Mouse (Mus musculus): ENCODE measurements at regions not wholly inside any gene's neighbourhood (a gene's known extent, or its start where the extent isn't known, plus 50 kb on each side); places are given as distances from the start of the nearest gene placed in this dataset.
A peak's percentile ranks its signal among the peaks of the same experiment; 100 is the strongest.
"Not testable (repeated sequence)": the region's sequence is repeated elsewhere in the genome, so short reads cannot be mapped to it uniquely, and the experiment has no call there.

GRCm38 (mm10) chr1:181262496-181262895 lies 50.7 kb upstream of the Wdr26 start:
- no peak for DNase-seq (ENCODE audit: low spot score in 2 of 2)

- DNase-seq (ENCODE audit: low spot score in 2 of 2): no peak
These were observed 51.4 kb upstream of the Wdr26 start for GRCm38 (mm10) chr1:181263216-181263615.

- not testable (repeated sequence) for DNase-seq (ENCODE audit: low spot score in 2 of 2)
These were observed 58.7 kb upstream of the Wdr26 start for GRCm38 (mm10) chr1:181270469-181270868.

GRCm38 (mm10) chr1:181271164-181271563 lies 59.4 kb upstream of the Wdr26 start:
- no peak for DNase-seq (ENCODE audit: low spot score in 2 of 2)

- no peak for DNase-seq (ENCODE audit: low spot score in 2 of 2)
These were observed 60.0 kb upstream of the Wdr26 start for GRCm38 (mm10) chr1:181271821-181272220.

GRCm38 (mm10) chr1:181272622-181273296 lies 61.0 kb upstream of the Wdr26 start:
- DNase-seq (ENCODE audit: low spot score in 2 of 2): peak; percentile 81 to 88

- no peak for DNase-seq (ENCODE audit: low spot score in 2 of 2)
These were observed 61.9 kb upstream of the Wdr26 start for GRCm38 (mm10) chr1:181273540-181274204.

GRCm38 (mm10) chr1:181280826-181281225 lies 69.0 kb upstream of the Wdr26 start:
- no peak for DNase-seq (ENCODE audit: low spot score in 2 of 2)

- DNase-seq (ENCODE audit: low spot score in 2 of 2): not testable (repeated sequence)
These were observed 69.4 kb upstream of the Cnih3 start for GRCm38 (mm10) chr1:181282986-181283385.

GRCm38 (mm10) chr1:181283539-181283938 lies 68.9 kb upstream of the Cnih3 start:
- DNase-seq (ENCODE audit: low spot score in 2 of 2): peak in 1 of 2 experiments; percentile 17

- DNase-seq (ENCODE audit: low spot score in 2 of 2): peak in 1 of 2 experiments; percentile 19
These were observed 67.9 kb upstream of the Cnih3 start for GRCm38 (mm10) chr1:181284301-181285197.

GRCm38 (mm10) chr1:181285600-181285999 lies 66.8 kb upstream of the Cnih3 start:
- DNase-seq (ENCODE audit: low spot score in 2 of 2): peak; percentile 43 to 53

GRCm38 (mm10) chr1:181286146-181286545 lies 66.3 kb upstream of the Cnih3 start:
- peak in 1 of 2 experiments; percentile 22 for DNase-seq (ENCODE audit: low spot score in 2 of 2)

- DNase-seq (ENCODE audit: low spot score in 2 of 2): peak in 1 of 2 experiments; percentile 12
These were observed 65.3 kb upstream of the Cnih3 start for GRCm38 (mm10) chr1:181287166-181287565.

GRCm38 (mm10) chr1:181289385-181290035 lies 62.9 kb upstream of the Cnih3 start:
- peak in 1 of 2 experiments; percentile 23 for DNase-seq (ENCODE audit: low spot score in 2 of 2)

GRCm38 (mm10) chr1:181291202-181291601 lies 61.2 kb upstream of the Cnih3 start:
- DNase-seq (ENCODE audit: low spot score in 2 of 2): peak in 1 of 2 experiments; percentile 25

- DNase-seq (ENCODE audit: low spot score in 2 of 2): peak in 1 of 2 experiments; percentile 25
These were observed 60.5 kb upstream of the Cnih3 start for GRCm38 (mm10) chr1:181291966-181292365.

GRCm38 (mm10) chr1:181293079-181293865 lies 59.2 kb upstream of the Cnih3 start:
- DNase-seq (ENCODE audit: low spot score in 2 of 2): peak in 1 of 2 experiments; percentile 21

- DNase-seq (ENCODE audit: low spot score in 2 of 2): no peak
These were observed 56.8 kb upstream of the Cnih3 start for GRCm38 (mm10) chr1:181295651-181296050.

- DNase-seq (ENCODE audit: low spot score in 2 of 2): no peak
These were observed 54.4 kb upstream of the Cnih3 start for GRCm38 (mm10) chr1:181298063-181298462.
